8 mouse cellular contexts compared by ENCODE assay signal in genomic region chr10:98684195-98684594, GRCm38 (mm10).
DNase-seq lines count a peak whose midpoint lies in the region; ATAC-seq lines count a peak whose summit lies in the region.

No protein-coding gene starts in this region.

- DNase-seq in midbrain, embryonic 11.5 days (ENCODE audit: low spot score, missing footprints), result peak; percentile 73
- peak; percentile 66 for DNase-seq in forelimb bud, embryonic 11.5 days (ENCODE audit: low read depth, low spot score)
- peak; percentile 67 to 74 for DNase-seq in natural killer cell, adult 2 months (ENCODE audit: low spot score in 2 of 2)
- no peak for DNase-seq in right cerebral cortex, postnatal 4 days
- DNase-seq in layer of hippocampus, adult 11-12 months (ENCODE audit: low spot score), result no peak

- H3K4me2 ChIP-seq in midbrain, embryonic 11.5 days, result no peak overlapping the region
- no peak overlapping the region for H3K4me2 ChIP-seq in midbrain, embryonic 13.5 days (replicated peaks)
- H3K4me2 ChIP-seq in hindbrain, embryonic 12.5 days (replicated peaks), result 0 out of 2 replicates have a peak overlapping the region, but pooled peaks have one; percentile 3
- H3K4me2 ChIP-seq in limb, embryonic 13.5 days (replicated peaks), result peak overlapping the region; percentile 57

- no peak; the same call in 1 of the 2 replicates for ATAC-seq in midbrain, embryonic 11.5 days (ENCODE audit: low FRiP score)
- ATAC-seq in midbrain, embryonic 13.5 days, result no peak
- ATAC-seq in hindbrain, embryonic 12.5 days (ENCODE audit: low FRiP score), result no peak
- peak; percentile 86 for ATAC-seq in limb, embryonic 13.5 days (ENCODE audit: low FRiP score, low read depth)

- H3K27me3 ChIP-seq in midbrain, embryonic 11.5 days (ENCODE audit: control insufficient read depth, insufficient read depth, low read length), result no peaks in the 10 kb centered on the region
- no peaks in the 10 kb centered on the region for H3K27me3 ChIP-seq in midbrain, embryonic 13.5 days
- no peaks in the 10 kb centered on the region for H3K27me3 ChIP-seq in hindbrain, embryonic 12.5 days
- no peaks in the 10 kb centered on the region for H3K27me3 ChIP-seq in limb, embryonic 13.5 days

- no peaks in the 10 kb centered on the region for H3K9me3 ChIP-seq in midbrain, embryonic 11.5 days (ENCODE audit: control insufficient read depth, low read length)
- H3K9me3 ChIP-seq in midbrain, embryonic 13.5 days, result no peaks in the 10 kb centered on the region
- no peaks in the 10 kb centered on the region for H3K9me3 ChIP-seq in hindbrain, embryonic 12.5 days (replicated peaks)
- H3K9me3 ChIP-seq in limb, embryonic 13.5 days, result no peaks in the 10 kb centered on the region

- 64% methylated on average over 12 of the region's 12 CpGs for WGBS in midbrain, embryonic 11.5 days
- 64% methylated on average over 12 of the region's 12 CpGs for WGBS in midbrain, embryonic 13.5 days
- 48% methylated on average over 12 of the region's 12 CpGs for WGBS in hindbrain, embryonic 12.5 days
- WGBS in limb, embryonic 13.5 days, result 8% methylated on average over 12 of the region's 12 CpGs

- H3K4me3 ChIP-seq in midbrain, embryonic 11.5 days (ENCODE audit: low read depth, low read length), result no peak overlapping the region
- H3K4me3 ChIP-seq in midbrain, embryonic 13.5 days (replicated peaks), result no peak overlapping the region
- H3K4me3 ChIP-seq in hindbrain, embryonic 12.5 days, result no peak overlapping the region
- peak overlapping the region; percentile 8 for H3K4me3 ChIP-seq in limb, embryonic 13.5 days

- no peaks in the 10 kb centered on the region for H3K4me1 ChIP-seq in midbrain, embryonic 11.5 days (ENCODE audit: control insufficient read depth, insufficient read depth, low read length)
- no peaks in the 10 kb centered on the region for H3K4me1 ChIP-seq in midbrain, embryonic 13.5 days (replicated peaks)
- H3K4me1 ChIP-seq in hindbrain, embryonic 12.5 days, result no peaks in the 10 kb centered on the region
- H3K4me1 ChIP-seq in limb, embryonic 13.5 days, result peaks cover 18% of the 10 kb centered on the region

- H3K36me3 ChIP-seq in midbrain, embryonic 11.5 days (ENCODE audit: control insufficient read depth, insufficient read depth, low read length), result no peaks in the 10 kb centered on the region
- H3K36me3 ChIP-seq in midbrain, embryonic 13.5 days, result no peaks in the 10 kb centered on the region
- no peaks in the 10 kb centered on the region for H3K36me3 ChIP-seq in hindbrain, embryonic 12.5 days
- no peaks in the 10 kb centered on the region for H3K36me3 ChIP-seq in limb, embryonic 13.5 days

- no peak overlapping the region for H3K9ac ChIP-seq in midbrain, embryonic 11.5 days (ENCODE audit: low read length)
- H3K9ac ChIP-seq in midbrain, embryonic 13.5 days (replicated peaks), result no peak overlapping the region
- no peak overlapping the region for H3K9ac ChIP-seq in hindbrain, embryonic 12.5 days
- H3K9ac ChIP-seq in limb, embryonic 13.5 days, result no peak overlapping the region

- no peak overlapping the region for H3K27ac ChIP-seq in midbrain, embryonic 11.5 days (ENCODE audit: low read depth, low read length)
- no peak overlapping the region for H3K27ac ChIP-seq in midbrain, embryonic 13.5 days
- H3K27ac ChIP-seq in hindbrain, embryonic 12.5 days, result no peak overlapping the region
- peak overlapping the region; percentile 67; the same call in 1 of the 2 replicates for H3K27ac ChIP-seq in limb, embryonic 13.5 days

Comparison
In these comparisons a context has a peak if more than half of its experiments do, and no peak if none do; other contexts are left out.
1. DNase-seq: peak in midbrain, embryonic 11.5 days (single experiment), forelimb bud, embryonic 11.5 days (single experiment) and natural killer cell, adult 2 months (2 of 2); none in right cerebral cortex, postnatal 4 days (single experiment) and layer of hippocampus, adult 11-12 months (single experiment).
2. H3K4me2 ChIP-seq: peak in hindbrain, embryonic 12.5 days (single experiment) and limb, embryonic 13.5 days (single experiment); none in midbrain, embryonic 11.5 days (single experiment) and midbrain, embryonic 13.5 days (single experiment).